Mouse (Mus musculus) kidney, adult 2 months (tissue): Measurements from ENCODE around the gene Ovol1. TPM values are rescaled to one million over a fixed set of nuclear protein-coding genes. Genes with fewer than 3 reads are reported as not detected.

Experiments
- DNase-seq: peaks from one replicate; pipeline ENCODE4 v3.0.0; 2021
- H3K27ac ChIP-seq: fragments of 200-500 bp; 2 replicates; pipeline ENCODE4 v1.5.1; 2012; ENCODE audit warnings: low read depth, low read length, control low read depth, inconsistent platforms; ENCODE audit not compliant: insufficient read depth
- H3K27me3 ChIP-seq: fragments of 200-500 bp; replicated peaks from 2 replicates; pipeline ENCODE4 v1.6.1; 2012; ENCODE audit warnings: mild to moderate bottlenecking, moderate library complexity, low read length, inconsistent platforms; ENCODE audit not compliant: control insufficient read depth, insufficient read depth
- H3K36me3 ChIP-seq: fragments of 200-500 bp; 2 replicates; pipeline ENCODE4 v1.6.1; 2012; ENCODE audit warnings: mild to moderate bottlenecking, moderate library complexity, low read length, inconsistent platforms; ENCODE audit not compliant: control insufficient read depth, insufficient read depth
- H3K4me1 ChIP-seq: fragments of 200-500 bp; 2 replicates; pipeline ENCODE4 v1.6.1; 2011; ENCODE audit warnings: low read length; ENCODE audit not compliant: control insufficient read depth, insufficient read depth
- H3K4me3 ChIP-seq: fragments of 200-500 bp; 2 replicates; pipeline ENCODE4 v1.5.1; 2011; ENCODE audit warnings: mild to moderate bottlenecking, low read depth, low read length, control low read depth; ENCODE audit not compliant: insufficient read depth
- CTCF ChIP-seq: fragments of 200-500 bp; conservative IDR thresholded peaks from 2 replicates; pipeline ENCODE4 v1.5.1; 2011; ENCODE audit warnings: low read depth, mild to moderate bottlenecking, control low read depth, low read length, moderate library complexity, mixed read lengths; ENCODE audit not compliant: insufficient read depth, insufficient read length
- POLR2A ChIP-seq: fragments of 200-500 bp; IDR thresholded peaks from one replicate; pipeline ENCODE4 v1.6.1; 2011; ENCODE audit warnings: low read depth, low read length, control low read depth
- WGBS: fragments of 180-500 bp; shearing (Covaris S2); methylation state at CpG from one replicate; pipeline ENCODE4 v1.1.7; 2018; 5-methylcytosine and 5-hydroxymethylcytosine counted together
- polyA plus RNA-seq: library from polyadenylated mRNA; depleted of rRNA; stranded (reverse); fragments of >200 nt; gene quantifications from 2 replicates; pipeline ENCODE4 v1.2.3, GENCODE M21; 2012

The Ovol1 gene
- polyA plus RNA-seq, 1 experiment: 9.0 TPM

DNA sequence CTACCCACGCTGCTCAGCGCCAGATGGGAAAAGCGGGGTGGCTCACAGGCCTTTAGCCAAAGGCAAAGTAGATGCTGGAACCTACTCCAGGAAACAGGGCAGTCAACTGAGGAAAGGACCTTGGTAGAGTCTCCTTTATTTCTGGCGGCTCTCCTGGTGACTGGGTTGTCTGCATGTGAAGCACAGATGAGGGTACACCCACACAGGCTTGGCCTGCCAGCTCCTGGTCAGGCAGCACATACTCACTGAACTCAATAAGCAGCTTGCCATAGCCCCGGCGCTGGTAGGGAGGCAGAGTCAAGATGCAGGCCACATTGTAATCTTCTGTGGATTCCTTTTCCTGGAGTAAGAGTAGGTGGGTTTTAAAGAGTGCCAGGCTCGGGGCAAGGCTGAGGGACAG lies 44.7 kb upstream of the Ovol1 start:
- Histone ChIP-seq H3K27me3 (no peaks in the 10 kb centered on the region), H3K27ac (no peak overlapping the region), H3K4me3 (no peak overlapping the region), H3K36me3 (no peaks in the 10 kb centered on the region), H3K4me1 (peaks cover 7% of the 10 kb centered on the region; the same call in 1 of the 2 replicates)
- no peak for TF ChIP-seq POLR2A
- TF ChIP-seq CTCF: no peak
- WGBS: 87% methylated on average over 7 of the region's 7 CpGs
- no peak for DNase-seq

DNA sequence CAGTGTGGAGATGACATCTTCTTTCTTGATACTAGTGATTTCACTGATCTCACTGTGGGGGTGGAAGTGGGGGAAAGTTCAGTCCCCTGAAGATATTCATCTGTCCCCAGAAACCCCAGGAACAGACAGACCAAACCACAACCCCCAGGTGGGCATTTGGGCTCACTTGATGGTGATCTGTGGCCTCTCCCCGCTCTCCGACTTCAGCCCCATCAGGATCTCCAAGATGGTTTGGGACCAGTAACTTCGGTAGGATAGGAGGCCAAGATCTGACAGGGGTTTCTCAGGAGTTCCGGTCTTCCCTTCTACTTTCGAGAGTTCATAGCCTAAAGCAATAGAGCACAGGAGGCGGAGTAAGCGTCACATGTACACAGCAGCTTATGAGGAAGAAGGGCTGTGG lies 43.2 kb upstream of the Ovol1 start:
- no peak overlapping the region for H3K4me3 ChIP-seq
- peaks cover 5% of the 10 kb centered on the region; the same call in 1 of the 2 replicates for H3K4me1 ChIP-seq
- no peak for DNase-seq
- 82% methylated on average over 7 of the region's 7 CpGs for WGBS
- TF ChIP-seq CTCF: no peak
- no peak for TF ChIP-seq POLR2A
- H3K27ac ChIP-seq: no peak overlapping the region
- H3K36me3 ChIP-seq: no peaks in the 10 kb centered on the region
- no peaks in the 10 kb centered on the region for H3K27me3 ChIP-seq

DNA sequence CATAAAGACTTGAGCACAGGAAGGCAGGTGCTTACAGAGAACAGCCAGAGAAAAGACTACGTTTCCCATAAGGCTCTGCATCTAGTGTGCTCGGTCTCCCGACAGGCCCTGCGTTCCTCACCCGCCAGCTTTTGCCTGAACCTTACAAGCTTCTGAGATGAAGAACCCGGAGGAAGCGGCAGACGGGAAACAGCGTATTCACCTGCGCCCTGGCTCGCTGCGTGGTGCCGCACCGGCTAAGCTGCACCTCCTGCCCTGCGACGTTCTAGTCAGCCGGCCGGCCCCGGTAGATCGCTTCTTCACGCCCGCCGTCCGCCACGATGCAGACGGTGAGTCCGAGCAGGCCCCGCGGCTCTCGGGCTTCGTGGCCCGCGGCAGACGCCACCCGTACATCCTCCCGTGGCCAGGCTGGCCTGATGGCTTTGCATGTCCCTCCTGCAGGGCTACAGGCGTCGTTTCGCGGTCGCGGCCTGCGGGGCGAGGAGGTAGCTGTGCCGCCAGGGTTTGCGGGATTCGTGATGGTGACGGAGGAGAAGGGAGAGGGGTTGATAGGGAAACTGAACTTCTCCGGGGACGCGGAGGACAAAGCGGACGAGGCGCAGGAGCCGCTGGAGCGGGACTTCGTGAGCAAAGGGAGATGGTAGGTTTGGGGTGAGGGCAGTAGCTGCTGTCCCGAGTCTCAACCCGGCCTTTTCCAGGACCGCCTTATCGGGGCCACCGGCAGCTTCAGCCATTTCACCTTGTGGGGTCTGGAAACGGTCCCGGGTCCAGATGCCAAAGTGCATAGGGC lies 41.5 kb upstream of the Ovol1 start, which contains the start of gene Rnaseh2c:
Gene Rnaseh2c (plus strand): TSS at position 122 of the 790 bp plus-strand sequence.
- Histone ChIP-seq H3K27me3 (no peaks in the 10 kb centered on the region), H3K4me1 (peaks cover 5% of the 10 kb centered on the region; the same call in 1 of the 2 replicates), H3K36me3 (no peaks in the 10 kb centered on the region), H3K4me3 (peak within 1 kb of the TSS; percentile 74), H3K27ac (peak within 1 kb of the TSS; percentile 10; the same call in 1 of the 2 replicates)
- WGBS: under 1% methylated on average over 64 of the region's 64 CpGs
- DNase-seq: peak; percentile 86
- TF ChIP-seq POLR2A (no peak), CTCF (no peak)

DNA sequence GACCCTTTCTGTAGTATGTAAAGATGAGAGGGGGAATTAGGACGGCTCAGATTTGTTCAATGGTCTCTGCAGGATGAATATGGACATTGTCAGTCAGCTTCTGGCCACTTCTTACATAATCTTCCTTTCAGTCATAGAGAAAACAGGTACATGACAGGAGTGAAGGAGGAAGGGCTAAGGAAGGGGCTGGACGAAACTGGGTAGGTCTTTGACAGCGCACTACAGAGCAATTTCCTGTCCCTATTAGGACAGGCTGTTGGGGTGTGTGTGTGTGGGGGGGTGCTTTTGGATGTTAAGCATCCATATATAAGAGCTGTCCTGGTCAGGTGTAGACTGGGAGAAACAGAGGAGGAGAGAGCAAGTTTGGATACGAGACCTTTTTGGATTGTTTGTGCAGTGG lies 38.8 kb upstream of the Ovol1 start:
- Histone ChIP-seq H3K27me3 (no peaks in the 10 kb centered on the region), H3K4me1 (peaks cover 5% of the 10 kb centered on the region; the same call in 1 of the 2 replicates), H3K36me3 (no peaks in the 10 kb centered on the region), H3K27ac (no peak overlapping the region), H3K4me3 (no peak overlapping the region)
- no peak for DNase-seq
- WGBS: 73% methylated on average over 4 of the region's 4 CpGs
- TF ChIP-seq POLR2A (no peak), CTCF (no peak)

DNA sequence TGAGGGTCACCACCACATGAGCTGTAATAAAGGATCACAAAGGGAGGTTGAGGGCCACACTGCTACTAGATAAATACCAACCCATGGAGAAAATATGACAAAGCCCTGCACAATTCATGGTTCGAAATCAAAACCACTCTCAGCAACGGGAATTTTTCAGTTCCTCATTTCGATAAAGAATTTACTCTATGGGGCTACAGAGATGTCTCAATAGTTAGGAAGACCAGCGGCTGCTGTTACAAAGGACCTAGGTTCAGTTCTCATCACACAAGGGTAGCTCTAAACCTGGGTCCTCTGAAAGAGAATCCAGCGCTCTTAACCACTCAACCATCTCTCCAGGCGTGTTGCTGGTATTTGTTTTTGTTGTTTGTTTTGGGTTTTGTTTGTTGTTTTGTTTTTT lies 31.4 kb upstream of the Ovol1 start:
- no peak for TF ChIP-seq POLR2A
- WGBS: 88% methylated on average over 6 of the region's 6 CpGs

DNA sequence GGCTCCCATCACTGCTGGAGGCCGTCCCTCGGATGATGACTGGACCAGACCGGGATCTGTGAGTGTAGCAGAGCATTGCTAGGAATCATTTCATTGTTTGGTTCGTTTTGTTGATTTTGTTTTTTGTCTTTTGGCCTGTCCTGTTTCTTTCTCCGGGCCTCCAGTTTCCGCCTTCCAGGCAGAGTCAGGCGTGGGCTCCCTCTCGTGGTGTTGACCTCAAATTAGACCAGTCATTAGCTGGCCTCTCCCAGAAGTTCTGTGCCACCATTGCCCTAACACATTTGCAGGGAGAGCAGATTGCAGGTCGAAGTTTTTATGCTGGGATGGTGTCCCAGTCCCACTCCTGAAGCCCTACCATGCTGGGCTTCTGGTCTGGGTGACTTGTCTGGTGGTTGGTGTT lies 28.7 kb upstream of the Ovol1 start:
- TF ChIP-seq POLR2A (no peak), CTCF (peak; percentile 45; the same call in 1 of the 2 replicates)
- H3K4me1 ChIP-seq: no peaks in the 10 kb centered on the region
- no peak overlapping the region for H3K4me3 ChIP-seq
- H3K27me3 ChIP-seq: no peaks in the 10 kb centered on the region
- peak; percentile 41 for DNase-seq
- no peak overlapping the region for H3K27ac ChIP-seq
- H3K36me3 ChIP-seq: no peaks in the 10 kb centered on the region
- WGBS: 71% methylated on average over 9 of the region's 9 CpGs

More for the DNA sequence above, 31.4 kb upstream of the Ovol1 start:
- no peak overlapping the region for H3K4me3 ChIP-seq
- DNase-seq: no peak
- no peaks in the 10 kb centered on the region for H3K4me1 ChIP-seq
- no peaks in the 10 kb centered on the region for H3K27me3 ChIP-seq
- H3K27ac ChIP-seq: no peak overlapping the region
- no peaks in the 10 kb centered on the region for H3K36me3 ChIP-seq

DNA sequence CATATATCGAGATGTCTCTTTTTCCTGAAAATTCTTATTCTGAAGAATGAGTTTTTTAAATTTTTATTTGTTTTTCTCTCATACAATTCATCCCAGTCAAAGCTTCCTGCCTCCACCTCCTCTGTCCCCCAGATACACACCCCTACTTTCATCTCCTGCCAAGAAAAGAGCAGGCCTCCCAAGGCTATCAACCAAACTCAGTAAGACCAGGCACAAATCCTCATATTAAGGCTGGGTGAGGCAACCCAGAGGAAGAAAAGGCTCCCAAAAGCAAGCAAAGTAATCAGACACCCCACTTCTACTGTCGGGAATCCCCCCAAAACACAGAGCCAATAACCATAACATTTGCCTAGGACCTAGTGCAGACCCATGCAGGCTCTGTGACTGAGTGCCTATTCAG lies 21.5 kb upstream of the Ovol1 start:
- Histone ChIP-seq H3K4me1 (no peaks in the 10 kb centered on the region), H3K27me3 (no peaks in the 10 kb centered on the region), H3K27ac (no peak overlapping the region), H3K4me3 (no peak overlapping the region), H3K36me3 (no peaks in the 10 kb centered on the region)
- DNase-seq: no peak
- WGBS: 78% methylated on average over 2 of the region's 2 CpGs
- TF ChIP-seq CTCF: no peak
- no peak for TF ChIP-seq POLR2A
